In genomic region chr12:110417023-110417986, GRCm38 (mm10) we compare ENCODE assay signal across 8 mouse cellular contexts. TPM values are rescaled to one million over a fixed set of nuclear protein-coding genes. Genes with fewer than 3 reads are reported as not detected.
DNase-seq lines count a peak whose midpoint lies in the region; ATAC-seq and TF ChIP-seq lines count a peak whose summit lies in the region.

No protein-coding gene starts in this region.

- no peak overlapping the region for H3K27ac ChIP-seq in embryonic facial prominence, embryonic 10.5 days (replicated peaks)
- H3K27ac ChIP-seq in hindbrain, embryonic 11.5 days (ENCODE audit: low read depth, low read length): no peak overlapping the region
- no peak overlapping the region for H3K27ac ChIP-seq in liver, embryonic 14.5 days
- H3K27ac ChIP-seq in neural tube, embryonic 13.5 days (replicated peaks): no peak overlapping the region

- TF ChIP-seq EP300 in liver, embryonic 14.5 days (IDR thresholded peaks at IDR 0.05; ENCODE audit: low read depth): no peak

- no peaks in the 10 kb centered on the region for H3K9me3 ChIP-seq in embryonic facial prominence, embryonic 10.5 days
- H3K9me3 ChIP-seq in hindbrain, embryonic 11.5 days (ENCODE audit: control insufficient read depth, low read length): no peaks in the 10 kb centered on the region
- H3K9me3 ChIP-seq in liver, embryonic 14.5 days (ENCODE audit: control insufficient read depth, low read length): no peaks in the 10 kb centered on the region
- H3K9me3 ChIP-seq in neural tube, embryonic 13.5 days: no peaks in the 10 kb centered on the region

- H3K4me2 ChIP-seq in hindbrain, embryonic 11.5 days (replicated peaks; ENCODE audit: low read depth, low read length): 0 out of 2 replicates have a peak overlapping the region, but pooled peaks have one; percentile 15
- peak overlapping the region; percentile 38 for H3K4me2 ChIP-seq in liver, embryonic 14.5 days (ENCODE audit: low read depth)
- H3K4me2 ChIP-seq in neural tube, embryonic 13.5 days: peak overlapping the region; percentile 36

- no peak for ATAC-seq in hindbrain, embryonic 11.5 days (ENCODE audit: low FRiP score)
- no peak for ATAC-seq in liver, embryonic 14.5 days (ENCODE audit: insufficient read depth)
- no peak for ATAC-seq in neural tube, embryonic 13.5 days (ENCODE audit: low read depth)

- no peaks in the 10 kb centered on the region for H3K36me3 ChIP-seq in embryonic facial prominence, embryonic 10.5 days (replicated peaks)
- H3K36me3 ChIP-seq in hindbrain, embryonic 11.5 days (ENCODE audit: control insufficient read depth, insufficient read depth, low read length): no peaks in the 10 kb centered on the region
- no peaks in the 10 kb centered on the region for H3K36me3 ChIP-seq in liver, embryonic 14.5 days (replicated peaks; ENCODE audit: control insufficient read depth, insufficient read depth, low read depth)
- H3K36me3 ChIP-seq in neural tube, embryonic 13.5 days: no peaks in the 10 kb centered on the region

- 51% methylated on average over 28 of the region's 28 CpGs for WGBS in embryonic facial prominence, embryonic 10.5 days
- WGBS in hindbrain, embryonic 11.5 days: 52% methylated on average over 28 of the region's 28 CpGs
- 35% methylated on average over 28 of the region's 28 CpGs for WGBS in liver, embryonic 14.5 days (ENCODE audit: insufficient replicate concordance)
- 51% methylated on average over 28 of the region's 28 CpGs for WGBS in neural tube, embryonic 13.5 days

- no peak for TF ChIP-seq CTCF in liver, embryonic 14.5 days (IDR thresholded peaks at IDR 0.05; ENCODE audit: low read depth)

- no peak overlapping the region for H3K9ac ChIP-seq in hindbrain, embryonic 11.5 days (ENCODE audit: low read depth, low read length)
- no peak overlapping the region for H3K9ac ChIP-seq in liver, embryonic 14.5 days (replicated peaks)
- H3K9ac ChIP-seq in neural tube, embryonic 13.5 days: no peak overlapping the region

- H3K4me3 ChIP-seq in embryonic facial prominence, embryonic 10.5 days: peak overlapping the region; percentile 32
- no peak overlapping the region for H3K4me3 ChIP-seq in hindbrain, embryonic 11.5 days (ENCODE audit: low read depth, low read length)
- H3K4me3 ChIP-seq in liver, embryonic 14.5 days (ENCODE audit: insufficient read depth in 1 of 2, low read depth in 2 of 2, low read length in 2 of 2): no peak overlapping the region
- no peak overlapping the region for H3K4me3 ChIP-seq in neural tube, embryonic 13.5 days

- H3K27me3 ChIP-seq in embryonic facial prominence, embryonic 10.5 days (replicated peaks; ENCODE audit: low read depth, poor library complexity, severe bottlenecking): 0 out of 2 replicates have a peak, but pooled peaks cover 13% of the 10 kb centered on the region
- no peaks in the 10 kb centered on the region for H3K27me3 ChIP-seq in hindbrain, embryonic 11.5 days (ENCODE audit: control insufficient read depth, insufficient read depth, low read length)
- H3K27me3 ChIP-seq in liver, embryonic 14.5 days (ENCODE audit: control insufficient read depth, insufficient read depth, low read length): no peaks in the 10 kb centered on the region
- H3K27me3 ChIP-seq in neural tube, embryonic 13.5 days: peaks cover 5% of the 10 kb centered on the region; the same call in 1 of the 2 replicates

- H3K4me1 ChIP-seq in embryonic facial prominence, embryonic 10.5 days: peaks cover 11% of the 10 kb centered on the region; the same call in 1 of the 2 replicates
- H3K4me1 ChIP-seq in hindbrain, embryonic 11.5 days (replicated peaks; ENCODE audit: control insufficient read depth, insufficient read depth, low read length): no peaks in the 10 kb centered on the region
- peaks cover 0 to 5% of the 10 kb centered on the region in 2 experiments; a peak in 3 of 4 replicates for H3K4me1 ChIP-seq in liver, embryonic 14.5 days (replicated peaks; ENCODE audit: control insufficient read depth in 2 of 2, insufficient read depth in 2 of 2, low read length in 1 of 2)
- H3K4me1 ChIP-seq in neural tube, embryonic 13.5 days (replicated peaks): no peaks in the 10 kb centered on the region; the same call in 1 of the 2 replicates

- peak; percentile 35 for DNase-seq in adrenal gland, postnatal 10 days
- no peak for DNase-seq in adrenal gland, postnatal 4 days (ENCODE audit: low spot score in 2 of 2)
- DNase-seq in embryonic facial prominence, embryonic 10.5 days (ENCODE audit: low spot score): peak; percentile 25
- DNase-seq in hindbrain, embryonic 11.5 days (ENCODE audit: low spot score): peak; percentile 24
- no peak for DNase-seq in liver, embryonic 14.5 days (ENCODE audit: low read depth in 3 of 3, low spot score in 3 of 3)
- no peak for DNase-seq in urinary bladder, postnatal 4 days (ENCODE audit: low spot score in 2 of 2)
- no peak for DNase-seq in cerebellum, adult 9-11 months

RNA-seq across cellular contexts. Expression of gene Ppp2r5c, which starts 29.6 kb away (rescaled TPM):
- total RNA-seq in adrenal gland, postnatal 10 days (2021): 100 to 1,000 TPM; 108 to 121 TPM
- 100 to 1,000 TPM; 150 to 153 TPM for total RNA-seq in adrenal gland, postnatal 4 days (2021)
- 141 and 143 TPM in 2 replicates for polyA plus RNA-seq in embryonic facial prominence, embryonic 10.5 days (2016; fragmentation: Nextera tagmentation; extraction: Ambion mirVana)
- 162 and 172 TPM in 2 replicates for polyA plus RNA-seq in hindbrain, embryonic 11.5 days (2014; fragmentation: Nextera tagmentation; extraction: Ambion mirVana)
- polyA plus RNA-seq in liver, embryonic 14.5 days (2012; rRNA removed): 13.8 and 22.6 TPM in 2 replicates
- polyA plus RNA-seq in liver, embryonic 14.5 days (2014; fragmentation: Nextera tagmentation; extraction: Ambion mirVana): 70.8 and 75.6 TPM in 2 replicates
- polyA plus RNA-seq in neural tube, embryonic 13.5 days (2015; fragmentation: Nextera tagmentation; extraction: Ambion mirVana): 140 and 151 TPM in 2 replicates

Comparison
In these comparisons a context has a peak if more than half of its experiments do, and no peak if none do; other contexts are left out.
1. DNase-seq: peak in adrenal gland, postnatal 10 days (single experiment), embryonic facial prominence, embryonic 10.5 days (single experiment) and hindbrain, embryonic 11.5 days (single experiment); none in adrenal gland, postnatal 4 days (0 of 2), liver, embryonic 14.5 days (0 of 3), urinary bladder, postnatal 4 days (0 of 2) and cerebellum, adult 9-11 months (single experiment).
2. Peak in every context shown above with its lines, with median percentiles within 50 percentile points of each other: H3K4me2 ChIP-seq.